ENCODE assay signal across 38 mouse cellular contexts in genomic region chr7:46044106-46044505, GRCm38 (mm10). TPM values are rescaled to one million over a fixed set of nuclear protein-coding genes. Genes with fewer than 3 reads are reported as not detected.
"Had no signal": no experiment of that assay in that cellular context is flagged by ENCODE, and none has a peak within 500 bp of the region (broad histone marks: within the 10 kb centered on the region; RNA-seq: fewer than 3 reads in every experiment).

No protein-coding gene starts in this region.

- H3K9ac ChIP-seq: heart, embryonic 12.5 days; heart, embryonic 13.5 days; heart, embryonic 15.5 days; hindbrain, embryonic 13.5 days; hindbrain, embryonic 14.5 days; hindbrain, embryonic 15.5 days; intestine, embryonic 15.5 days; kidney, embryonic 15.5 days had no signal

- H3K4me2 ChIP-seq: heart, embryonic 11.5 days; heart, embryonic 12.5 days; heart, embryonic 13.5 days; heart, embryonic 15.5 days; hindbrain, embryonic 13.5 days; hindbrain, embryonic 14.5 days; hindbrain, embryonic 15.5 days; intestine, embryonic 15.5 days; kidney, embryonic 15.5 days had no signal

- H3K4me1 ChIP-seq: heart, embryonic 10.5 days; heart, embryonic 12.5 days; heart, embryonic 13.5 days; heart, embryonic 15.5 days; hindbrain, embryonic 10.5 days; hindbrain, embryonic 13.5 days; hindbrain, embryonic 15.5 days had no signal

- DNase-seq: heart, adult 2 months; heart, postnatal 10 days; heart, postnatal 14 days; heart, postnatal 36 days; heart, postnatal 4 days; kidney, adult 11 months; kidney, adult 18-20 months; kidney, adult 2 months; kidney, adult 8-10 months; kidney, adult 9 months; kidney, postnatal 10 days; kidney, postnatal 14 days; kidney, postnatal 25 days; kidney, postnatal 36 days; kidney, postnatal 4 days; layer of hippocampus, adult 9-11 months; layer of hippocampus, postnatal 36 days had no signal

- H3K4me3 ChIP-seq: heart, adult 2 months; heart, embryonic 10.5 days; heart, embryonic 12.5 days; heart, embryonic 13.5 days; heart, embryonic 15.5 days; hindbrain, embryonic 10.5 days; hindbrain, embryonic 13.5 days; hindbrain, embryonic 15.5 days; intestine, embryonic 15.5 days; kidney, embryonic 15.5 days; layer of hippocampus, adult 2 months had no signal

- H3K27me3 ChIP-seq: heart, embryonic 12.5 days; heart, embryonic 13.5 days; heart, embryonic 15.5 days; hindbrain, embryonic 13.5 days; hindbrain, embryonic 15.5 days; intestine, embryonic 15.5 days; kidney, embryonic 15.5 days had no signal

- H3K27ac ChIP-seq: heart, adult 2 months; heart, embryonic 10.5 days; heart, embryonic 13.5 days; heart, embryonic 15.5 days; hindbrain, embryonic 10.5 days; hindbrain, embryonic 13.5 days; hindbrain, embryonic 14.5 days; hindbrain, embryonic 15.5 days; hindbrain, postnatal 0 days; intestine, embryonic 15.5 days; kidney, embryonic 15.5 days; kidney, postnatal 0 days; layer of hippocampus, adult 2 months had no signal

- ATAC-seq: hindbrain, embryonic 16.5 days; hindbrain, postnatal 0 days; inflammation-experienced regulatory T-cells, adult 6 months; intestine, embryonic 15.5 days had no signal

- H3K9me3 ChIP-seq: heart, embryonic 10.5 days; heart, embryonic 12.5 days; heart, embryonic 13.5 days; heart, embryonic 15.5 days; hindbrain, embryonic 10.5 days; hindbrain, embryonic 13.5 days; hindbrain, embryonic 15.5 days; intestine, embryonic 15.5 days; kidney, embryonic 15.5 days had no signal

RNA-seq across cellular contexts. Expression of gene Abcc6, which starts 14.0 kb away (rescaled TPM):
- total RNA-seq: heart, adult 2 months; heart, adult 8-10 months; heart, postnatal 10 days; heart, postnatal 25 days; heart, postnatal 36 days; heart, postnatal 4 days; hematopoietic stem cell, adult 5-6 weeks had no signal
- polyA plus RNA-seq: heart, embryonic 14.5 days; heart, embryonic 15.5 days; heart, postnatal 0 days; inflammation-experienced regulatory T-cells, adult 6 months had no signal

RNA-seq across cellular contexts. Expression of gene Kcnj11, which starts 56.5 kb away (rescaled TPM):
- total RNA-seq: hematopoietic stem cell, adult 5-6 weeks had no signal
- polyA plus RNA-seq: inflammation-experienced regulatory T-cells, adult 6 months had no signal
